Mouse (Mus musculus) forebrain, embryonic 13.5 days (tissue): Measurements from ENCODE around the gene Psmd14. TPM values are rescaled to one million over a fixed set of nuclear protein-coding genes. Genes with fewer than 3 reads are reported as not detected.

Experiments
- ATAC-seq: fragments of 200-750 bp; cut with Nextera tagmentation; 2 replicates; pipeline ENCODE4 v1.8.0; 2017
- H3K27ac ChIP-seq: fragments of 300-500 bp; sonication (generic); 2 replicates; pipeline ENCODE4 v1.5.1; 2015; ENCODE audit warnings: inconsistent platforms, mild to moderate bottlenecking, moderate library complexity
- H3K27me3 ChIP-seq: fragments of 300-500 bp; sonication (generic); 2 replicates; pipeline ENCODE4 v1.6.1; 2015; ENCODE audit warnings: mild to moderate bottlenecking, inconsistent platforms
- H3K36me3 ChIP-seq: fragments of 300-500 bp; sonication (generic); 2 replicates; pipeline ENCODE4 v1.6.1; 2015; ENCODE audit warnings: mild to moderate bottlenecking, inconsistent platforms; ENCODE audit not compliant: poor library complexity, severe bottlenecking
- H3K4me1 ChIP-seq: fragments of 300-500 bp; sonication (generic); 2 replicates; pipeline ENCODE4 v1.6.1; 2015; ENCODE audit warnings: inconsistent platforms
- H3K4me2 ChIP-seq: fragments of 300-500 bp; sonication (generic); 2 replicates; pipeline ENCODE4 v1.6.1; 2015; ENCODE audit warnings: inconsistent platforms, mild to moderate bottlenecking, moderate library complexity
- H3K4me3 ChIP-seq: fragments of 300-500 bp; sonication (generic); 2 replicates; pipeline ENCODE4 v1.5.1; 2015; ENCODE audit warnings: mild to moderate bottlenecking, inconsistent platforms
- H3K9ac ChIP-seq: fragments of 300-500 bp; sonication (generic); 2 replicates; pipeline ENCODE4 v1.6.1; 2015; ENCODE audit warnings: mild to moderate bottlenecking, inconsistent platforms
- H3K9me3 ChIP-seq: fragments of 300-500 bp; sonication (generic); replicated peaks from 2 replicates; pipeline ENCODE4 v1.6.1; 2016; ENCODE audit warnings: inconsistent platforms
- WGBS: fragments of 180-500 bp; shearing (Covaris S2); methylation state at CpG from one replicate; pipeline ENCODE4 v1.1.7; 2015; 5-methylcytosine and 5-hydroxymethylcytosine counted together
- microRNA-seq: library from miRNA; unstranded; fragments of <30 nt; microRNA quantifications from one replicate; pipeline ENCODE4, GENCODE M21; 2016
- polyA plus RNA-seq: library from polyadenylated mRNA; unstranded; fragments of >200 nt; fragmentation: Nextera tagmentation; extraction: Ambion mirVana; gene quantifications from 2 replicates; pipeline ENCODE4 v1.2.1, GENCODE M21; 2015

Gene Psmd14
- polyA plus RNA-seq, 1 experiment from 2014 or later: 297 TPM

GRCm38 (mm10) chr2:61818197-61818596, 106.7 kb downstream of the Psmd14 start:
- Histone ChIP-seq H3K9me3 (no peaks in the 10 kb centered on the region), H3K36me3 (no peaks in the 10 kb centered on the region), H3K9ac (no peak overlapping the region), H3K27me3 (peaks cover 19% of the 10 kb centered on the region), H3K4me1 (peaks cover 14% of the 10 kb centered on the region), H3K4me2 (no peak overlapping the region), H3K4me3 (no peak overlapping the region), H3K27ac (no peak overlapping the region)
- WGBS: 84% methylated on average over 1 of the region's 1 CpGs
- ATAC-seq: no peak

GRCm38 (mm10) chr2:61820203-61820602, 108.7 kb downstream of the Psmd14 start:
- Histone ChIP-seq H3K9ac (no peak overlapping the region), H3K4me2 (no peak overlapping the region), H3K4me1 (peaks cover 10% of the 10 kb centered on the region), H3K4me3 (no peak overlapping the region), H3K27me3 (peaks cover 2% of the 10 kb centered on the region; the same call in 1 of the 2 replicates), H3K9me3 (no peaks in the 10 kb centered on the region), H3K36me3 (no peaks in the 10 kb centered on the region), H3K27ac (no peak overlapping the region)
- no peak for ATAC-seq
- WGBS: 63% methylated on average over 4 of the region's 4 CpGs

DNA sequence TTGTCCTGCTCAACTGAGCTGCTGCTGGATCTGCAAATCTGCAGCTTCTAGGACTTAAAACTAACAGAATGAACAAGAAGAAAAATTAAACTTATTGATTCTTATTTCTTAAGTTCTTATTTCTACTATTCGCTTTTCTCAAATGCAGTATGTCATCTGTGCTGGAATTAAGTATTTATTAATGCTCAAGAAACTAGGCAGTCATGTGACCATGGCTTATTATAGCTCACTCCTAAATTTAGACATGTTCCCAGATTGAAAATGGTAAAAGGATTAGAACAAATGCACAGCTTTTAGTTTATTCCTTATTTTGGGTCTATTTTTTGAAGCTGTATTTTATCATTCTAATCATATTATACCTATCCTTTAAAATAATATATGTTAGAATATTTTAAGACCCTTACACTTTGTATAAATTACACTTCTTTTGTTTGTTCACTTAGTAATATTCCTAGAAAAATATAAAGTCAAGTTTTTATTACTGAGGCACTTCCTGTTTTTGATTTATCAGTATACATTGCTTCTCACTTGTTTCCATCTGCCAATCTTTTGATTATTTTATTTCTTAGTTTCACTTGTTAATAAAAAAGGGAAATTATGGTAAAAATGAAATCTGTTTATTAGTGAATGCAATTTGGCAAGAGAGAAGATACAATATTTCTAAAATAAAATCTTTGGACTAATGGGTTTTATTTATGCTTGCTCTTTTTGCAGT, 112.1 kb downstream of the Psmd14 start:
- H3K4me3 ChIP-seq: no peak overlapping the region
- no peak overlapping the region for H3K4me2 ChIP-seq
- no peaks in the 10 kb centered on the region for H3K9me3 ChIP-seq
- H3K36me3 ChIP-seq: no peaks in the 10 kb centered on the region
- H3K9ac ChIP-seq: no peak overlapping the region
- H3K4me1 ChIP-seq: peaks cover 4% of the 10 kb centered on the region; the same call in 1 of the 2 replicates
- no peaks in the 10 kb centered on the region for H3K27me3 ChIP-seq
- H3K27ac ChIP-seq: no peak overlapping the region
- ATAC-seq: no peak
- 94% methylated on average over 1 of the region's 1 CpGs for WGBS

DNA sequence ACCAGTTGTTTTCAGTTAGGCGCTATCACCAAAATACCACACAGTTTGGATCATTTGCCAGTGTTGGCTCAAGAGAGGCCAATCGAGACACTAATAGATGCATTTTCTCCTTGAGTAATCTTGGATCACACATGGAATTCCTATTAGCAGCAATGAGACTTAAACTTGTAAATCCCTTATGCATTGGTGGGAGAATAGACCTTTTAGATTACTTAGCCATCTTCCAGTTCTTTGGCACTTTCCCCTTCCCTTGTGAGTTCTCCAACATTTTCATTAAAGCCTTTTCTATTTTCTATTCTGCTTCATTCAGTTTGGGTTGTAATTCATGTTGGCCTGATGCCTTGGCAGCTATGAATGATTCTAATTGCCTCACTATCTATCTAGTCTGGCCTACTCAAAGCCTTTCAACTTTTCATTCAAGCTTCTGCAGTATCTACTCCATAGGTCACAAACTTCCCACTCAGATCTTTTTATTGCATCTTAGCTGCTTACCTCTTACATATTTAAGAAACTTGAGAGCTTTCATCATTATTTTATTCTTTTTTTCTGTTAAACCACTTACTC, 125.8 kb downstream of the Psmd14 start:
- ATAC-seq: peak; percentile 62
- no peak overlapping the region for H3K4me3 ChIP-seq
- H3K9ac ChIP-seq: no peak overlapping the region
- WGBS: 56% methylated on average over 2 of the region's 2 CpGs
- no peaks in the 10 kb centered on the region; the same call in 1 of the 2 replicates for H3K9me3 ChIP-seq
- no peaks in the 10 kb centered on the region for H3K4me1 ChIP-seq
- no peak overlapping the region for H3K4me2 ChIP-seq
- no peak overlapping the region for H3K27ac ChIP-seq
- no peaks in the 10 kb centered on the region for H3K27me3 ChIP-seq
- H3K36me3 ChIP-seq: no peaks in the 10 kb centered on the region

Small RNAs within 50 kb of the gene (microRNA-seq; reads per million reads assigned to microRNA genes)
- gene Gm22403: not detected

Other genes starting within 250 kb of the Psmd14 start
- gene Tank, start 133.1 kb upstream of the Psmd14 start, polyA plus RNA-seq: 27.6 and 31.2 TPM in 2 replicates
- 36.3 and 45.1 TPM in 2 replicates for gene Tbr1, start 91.2 kb downstream of the Psmd14 start, polyA plus RNA-seq